Mouse (Mus musculus) myocyte (in vitro differentiated cells): ENCODE results near the gene Cckar. TPM values are rescaled to one million over a fixed set of nuclear protein-coding genes. Genes with fewer than 3 reads are reported as not detected.
"Not testable (repeated sequence)": the region's sequence is repeated elsewhere in the genome, so short reads cannot be mapped to it uniquely, and the experiment has no call there.

Source experiments
- H3K27me3 ChIP-seq: one replicate; pipeline ENCODE4 v1.6.1; 2011; ENCODE audit not compliant: control insufficient read depth, insufficient read depth, insufficient read length
- H3K36me3 ChIP-seq: one replicate; pipeline ENCODE4 v1.6.1; 2011; ENCODE audit not compliant: control insufficient read depth, insufficient read depth
- H3K4me2 ChIP-seq: one replicate; pipeline ENCODE4 v1.6.1; 2011; ENCODE audit warnings: low read depth, control low read depth
- H3K4me3 ChIP-seq: one replicate; pipeline ENCODE4 v1.5.1; 2011; ENCODE audit warnings: mild to moderate bottlenecking, control low read depth, moderate library complexity
- H3K79me2 ChIP-seq: one replicate; pipeline ENCODE4 v1.6.1; 2011; ENCODE audit not compliant: control insufficient read depth, insufficient read depth
- H3ac ChIP-seq: one replicate; pipeline ENCODE4 v1.6.1; 2011; ENCODE audit not compliant: control insufficient read depth, insufficient read length
- CEBPB ChIP-seq: IDR thresholded peaks from 2 replicates; pipeline ENCODE4 v1.6.1; 2011; ENCODE audit warnings: mild to moderate bottlenecking, moderate library complexity; ENCODE audit not compliant: poor library complexity, insufficient read depth, severe bottlenecking
- E2F4 ChIP-seq: IDR thresholded peaks from one replicate; pipeline ENCODE4 v1.6.1; 2011; ENCODE audit warnings: mild to moderate bottlenecking, control low read depth, moderate library complexity; ENCODE audit not compliant: insufficient read depth
- MAX ChIP-seq: IDR thresholded peaks from one replicate; pipeline ENCODE4 v1.6.1; 2011; ENCODE audit warnings: low read depth, mild to moderate bottlenecking, control low read depth
- MYOD1 ChIP-seq, 3 experiments: IDR thresholded peaks; one replicate each; pipeline ENCODE4 v1.6.1; 2011; ENCODE audit warnings: control low read depth in 2 of 3, low read depth in 2 of 3, mild to moderate bottlenecking in 2 of 3, moderate library complexity in 1 of 3; ENCODE audit not compliant: insufficient read length in 2 of 3, control insufficient read depth in 1 of 3
- MYOG ChIP-seq, 3 experiments: IDR thresholded peaks; one replicate each; pipeline ENCODE4 v1.6.1; 2011; ENCODE audit warnings: control low read depth in 2 of 3, low read depth in 2 of 3, mild to moderate bottlenecking in 2 of 3; ENCODE audit not compliant: insufficient read length in 2 of 3, control insufficient read depth in 1 of 3, insufficient read depth in 1 of 3
- POLR2A ChIP-seq: IDR thresholded peaks from one replicate; pipeline ENCODE4 v1.6.1; 2011; ENCODE audit warnings: low read depth, mild to moderate bottlenecking, control low read depth, moderate library complexity; ENCODE audit not compliant: insufficient read length
- POLR2AphosphoS2 ChIP-seq: IDR thresholded peaks from one replicate; pipeline ENCODE4 v1.6.1; 2011; ENCODE audit warnings: low read depth, control low read depth; ENCODE audit not compliant: insufficient read length
- REST ChIP-seq: IDR thresholded peaks from one replicate; pipeline ENCODE4 v1.6.1; 2011; ENCODE audit warnings: mild to moderate bottlenecking, control low read depth, moderate library complexity; ENCODE audit not compliant: insufficient read depth, insufficient read length
- SRF ChIP-seq: IDR thresholded peaks from one replicate; pipeline ENCODE4 v1.6.1; 2011; ENCODE audit warnings: low read depth; ENCODE audit not compliant: control insufficient read depth, insufficient read length
- TCF12 ChIP-seq: IDR thresholded peaks from one replicate; pipeline ENCODE4 v1.6.1; 2011; ENCODE audit warnings: mild to moderate bottlenecking, control low read depth; ENCODE audit not compliant: poor library complexity, insufficient read depth, severe bottlenecking
- TCF3 ChIP-seq: IDR thresholded peaks from one replicate; pipeline ENCODE4 v1.6.1; 2011; ENCODE audit warnings: low read depth, control low read depth; ENCODE audit not compliant: insufficient read length
- USF1 ChIP-seq: IDR thresholded peaks from one replicate; pipeline ENCODE4 v1.6.1; 2011; ENCODE audit warnings: low read depth, mild to moderate bottlenecking, control low read depth, moderate library complexity
- polyA plus RNA-seq: library from polyadenylated mRNA; unstranded; fragments of >200 nt; fragmentation: generic; extraction: Trizol; gene quantifications from one replicate; pipeline ENCODE4 v1.2.1, GENCODE M21; 2012; ENCODE audit warnings: missing spikeins

The Cckar gene
- polyA plus RNA-seq, 1 experiment, result not detected

DNA sequence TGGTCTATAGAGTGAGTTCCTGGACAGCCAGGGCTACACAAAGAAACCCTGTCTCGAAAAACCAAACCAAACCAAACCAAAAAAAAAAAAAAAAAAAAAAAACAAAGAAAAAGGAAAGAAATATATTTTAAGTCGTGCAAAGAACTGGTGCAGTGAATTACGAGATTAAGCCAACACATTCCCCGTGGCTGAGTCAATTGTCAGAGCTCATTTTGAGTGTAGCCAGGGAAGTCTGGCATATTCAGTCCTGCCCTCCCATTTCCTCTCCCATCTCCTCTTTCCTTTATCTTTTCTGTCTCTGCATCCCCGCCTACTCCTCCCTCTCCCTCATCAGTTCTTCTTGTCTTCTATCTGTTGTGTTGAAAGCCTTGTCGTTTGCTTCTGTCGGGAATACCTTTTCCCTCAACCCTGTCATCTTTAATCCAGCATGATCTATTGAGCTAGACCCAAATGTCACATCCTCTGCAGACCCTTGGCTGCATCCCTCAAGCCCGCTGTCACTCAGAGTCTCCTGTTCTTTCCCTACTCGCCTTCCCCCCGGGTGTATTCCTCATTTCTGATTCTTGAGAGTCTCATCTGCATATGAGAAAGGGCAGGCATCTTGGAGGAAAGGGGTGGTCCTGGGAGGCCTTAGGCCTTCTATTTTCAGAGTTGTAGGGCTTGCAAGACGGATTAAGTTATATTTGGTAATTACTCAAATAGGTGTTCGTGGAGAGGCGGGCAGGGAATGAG lies 29.3 kb downstream of the Cckar start:
- no peaks in the 10 kb centered on the region for H3K27me3 ChIP-seq
- TF ChIP-seq MAX (no peak), USF1 (no peak), TCF12 (no peak), MYOD1 (IDR thresholded peaks at IDR 0.05; ENCODE audit: control insufficient read depth in 1 of 3, insufficient read length in 2 of 3, low read depth in 2 of 3) (no peak), POLR2A (no peak), REST (no peak), POLR2AphosphoS2 (no peak), CEBPB (no peak), E2F4 (no peak), SRF (no peak), MYOG (IDR thresholded peaks at IDR 0.05; ENCODE audit: control insufficient read depth in 1 of 3, insufficient read depth in 1 of 3, insufficient read length in 2 of 3, low read depth in 2 of 3) (no peak), TCF3 (no peak)
- H3K4me2 ChIP-seq, result no peak overlapping the region
- no peak overlapping the region for H3ac ChIP-seq
- no peak overlapping the region for H3K4me3 ChIP-seq
- H3K36me3 ChIP-seq, result no peaks in the 10 kb centered on the region
- H3K79me2 ChIP-seq, result no peaks in the 10 kb centered on the region

DNA sequence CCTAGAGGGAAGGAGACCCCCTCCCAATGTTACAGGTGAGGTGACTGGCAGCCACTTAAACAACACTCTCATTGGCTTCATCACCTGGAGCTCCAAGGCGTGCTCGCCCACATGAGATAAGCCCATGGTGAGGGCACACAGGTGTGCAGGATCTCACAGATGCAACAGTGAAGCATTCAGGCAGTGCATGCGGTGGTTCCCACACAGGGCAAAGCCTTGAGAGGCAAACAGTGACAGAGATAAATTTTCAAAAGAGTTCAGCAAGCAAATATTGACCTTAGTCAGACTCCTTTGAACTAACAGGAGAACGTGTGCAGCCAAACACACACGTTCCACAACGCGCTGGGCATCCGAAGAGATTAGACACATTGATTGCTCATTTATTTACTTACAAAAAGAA lies 30.8 kb downstream of the Cckar start:
- Histone ChIP-seq H3K4me3 (no peak overlapping the region), H3K27me3 (no peaks in the 10 kb centered on the region), H3K36me3 (no peaks in the 10 kb centered on the region), H3ac (no peak overlapping the region), H3K79me2 (no peaks in the 10 kb centered on the region), H3K4me2 (no peak overlapping the region)
- TF ChIP-seq SRF, result no peak
- TF ChIP-seq USF1, result no peak
- no peak for TF ChIP-seq TCF3
- TF ChIP-seq POLR2A, result no peak
- TF ChIP-seq REST, result no peak
- no peak for TF ChIP-seq MYOG (IDR thresholded peaks at IDR 0.05; ENCODE audit: control insufficient read depth in 1 of 3, insufficient read depth in 1 of 3, insufficient read length in 2 of 3, low read depth in 2 of 3)
- no peak for TF ChIP-seq POLR2AphosphoS2
- no peak for TF ChIP-seq MAX
- no peak for TF ChIP-seq E2F4
- TF ChIP-seq MYOD1 (IDR thresholded peaks at IDR 0.05; ENCODE audit: control insufficient read depth in 1 of 3, insufficient read length in 2 of 3, low read depth in 2 of 3), result no peak
- TF ChIP-seq CEBPB, result no peak
- no peak for TF ChIP-seq TCF12

- not testable (repeated sequence) for H3K27me3 ChIP-seq, H3K79me2 ChIP-seq, H3ac ChIP-seq, H3K36me3 ChIP-seq, H3K4me2 ChIP-seq, H3K4me3 ChIP-seq
Observed at GRCm38 (mm10) chr5:53673493-53674150, 33.9 kb downstream of the Cckar start.

DNA sequence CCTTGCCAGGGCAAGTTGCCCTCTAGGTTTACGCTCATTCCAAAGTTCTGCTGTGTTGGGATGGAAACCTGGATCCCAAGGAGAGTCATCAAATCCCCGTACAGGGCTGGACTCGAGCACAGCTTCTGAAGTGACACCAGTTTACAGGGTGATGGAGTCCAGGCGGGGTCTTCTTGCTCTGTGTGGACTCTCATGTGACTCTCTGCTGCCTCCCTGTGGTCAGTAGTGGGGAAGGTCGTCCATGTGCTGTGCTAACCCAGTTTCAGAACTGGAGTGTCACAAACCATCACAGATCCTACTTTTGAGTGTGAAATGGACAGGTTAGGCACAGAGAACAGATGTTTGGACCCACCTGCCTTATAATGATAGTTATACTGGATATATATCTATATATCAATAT lies 35.2 kb downstream of the Cckar start:
- H3K27me3 ChIP-seq, result no peaks in the 10 kb centered on the region
- H3K4me2 ChIP-seq, result no peak overlapping the region
- no peak overlapping the region for H3K4me3 ChIP-seq
- H3ac ChIP-seq, result no peak overlapping the region
- no peaks in the 10 kb centered on the region for H3K79me2 ChIP-seq
- H3K36me3 ChIP-seq, result no peaks in the 10 kb centered on the region
- no peak for TF ChIP-seq POLR2A

- Histone ChIP-seq H3K79me2 (no peaks in the 10 kb centered on the region), H3ac (no peak overlapping the region), H3K36me3 (no peaks in the 10 kb centered on the region), H3K27me3 (no peaks in the 10 kb centered on the region), H3K4me2 (no peak overlapping the region), H3K4me3 (no peak overlapping the region)
- TF ChIP-seq USF1 (no peak), CEBPB (no peak), MAX (no peak), MYOD1 (IDR thresholded peaks at IDR 0.05; ENCODE audit: control insufficient read depth in 1 of 3, insufficient read length in 2 of 3, low read depth in 2 of 3) (no peak), POLR2A (no peak), REST (no peak), TCF3 (no peak), SRF (no peak)
Observed at GRCm38 (mm10) chr5:53671507-53671906, 36.0 kb downstream of the Cckar start.
